Mouse (Mus musculus): ENCODE measurements around the gene Epn2. TPM values are rescaled to one million over a fixed set of nuclear protein-coding genes. Genes with fewer than 3 reads are reported as not detected.

The Epn2 gene
- 20.7 and 20.9 TPM in 2 replicates for polyA plus RNA-seq (2015; fragmentation: Nextera tagmentation; extraction: Ambion mirVana)

DNA sequence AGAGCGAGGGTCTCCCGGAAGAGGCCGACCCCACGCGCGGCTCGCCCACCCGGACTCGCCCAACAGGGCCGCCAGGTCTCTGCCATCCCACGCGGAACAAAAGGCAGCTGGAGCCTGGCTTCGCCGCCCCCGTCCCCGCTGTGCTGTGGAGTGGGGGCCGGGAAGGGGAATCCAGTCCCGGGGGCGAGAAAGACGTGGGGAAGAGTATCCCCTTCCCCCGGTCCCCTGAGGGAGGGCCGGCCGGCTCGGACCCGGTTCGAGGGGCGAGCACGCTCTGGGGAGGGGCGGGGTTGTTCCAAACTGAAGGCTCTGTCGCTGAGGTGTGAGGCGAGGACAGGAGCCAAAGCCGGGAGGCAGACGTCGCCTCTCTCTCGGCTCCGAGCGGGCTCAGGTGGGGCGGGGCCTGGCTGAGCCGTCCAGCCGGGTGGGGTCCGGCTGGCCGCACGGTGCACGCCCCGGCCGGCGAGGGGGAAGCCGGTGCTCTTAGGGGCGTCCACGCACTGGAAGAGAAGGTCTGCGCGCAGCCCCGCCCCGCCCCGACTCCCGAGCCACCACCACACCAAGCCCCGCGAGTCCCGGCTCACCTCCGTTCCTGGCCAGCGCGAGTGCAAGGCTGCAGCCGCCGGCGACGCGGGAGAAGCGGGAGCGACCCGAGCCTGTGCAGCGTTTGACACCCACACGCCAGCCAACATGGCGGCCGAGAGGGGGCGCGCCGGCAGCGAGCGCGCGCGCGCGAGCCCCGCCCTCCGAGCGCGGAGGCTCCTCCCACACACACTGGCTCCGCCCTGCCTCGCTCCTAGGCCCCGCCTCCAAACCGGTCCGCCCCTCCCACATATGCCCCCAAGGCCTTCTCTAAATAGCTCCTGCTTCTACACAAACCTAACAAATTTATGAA, at the start of gene Epn2:
Gene Epn2, minus strand, starts transcription at position 705 of the 895 bp plus-strand sequence.
- Histone ChIP-seq H3K9me3 (replicated peaks; ENCODE audit: control insufficient read depth, low read length) (no peaks in the 10 kb centered on the region), H3K9ac (ENCODE audit: low read length) (peak within 1 kb of the TSS; percentile 93), H3K27me3 (ENCODE audit: control insufficient read depth, insufficient read depth, low read length) (no peaks in the 10 kb centered on the region), H3K4me2 (ENCODE audit: low read depth, low read length) (peak within 1 kb of the TSS; percentile 77), H3K36me3 (ENCODE audit: control insufficient read depth, insufficient read depth, low read length) (no peaks in the 10 kb centered on the region), H3K27ac (ENCODE audit: low read length) (peak within 1 kb of the TSS; percentile 89), H3K4me1 (ENCODE audit: control insufficient read depth, insufficient read depth, low read length) (0 out of 2 replicates have a peak, but pooled peaks cover 9% of the 10 kb centered on the region), H3K4me3 (replicated peaks; ENCODE audit: low read length) (peak within 1 kb of the TSS; percentile 92)
- peak; percentile 94 for ATAC-seq (ENCODE audit: insufficient read depth, low FRiP score)
- under 1% methylated on average over 88 of the region's 93 CpGs for WGBS

GRCm38 (mm10) chr11:61626509-61626908, 47.0 kb upstream of the Epn2 start:
- no peak overlapping the region for H3K9ac ChIP-seq (ENCODE audit: low read length)
- 84% methylated on average over 1 of the region's 1 CpGs for WGBS
- no peaks in the 10 kb centered on the region for H3K36me3 ChIP-seq (ENCODE audit: control insufficient read depth, insufficient read depth, low read length)
- no peak for ATAC-seq (ENCODE audit: insufficient read depth, low FRiP score)
- H3K9me3 ChIP-seq (replicated peaks; ENCODE audit: control insufficient read depth, low read length) = 0 out of 2 replicates have a peak, but pooled peaks cover 6% of the 10 kb centered on the region
- no peaks in the 10 kb centered on the region for H3K27me3 ChIP-seq (ENCODE audit: control insufficient read depth, insufficient read depth, low read length)
- H3K27ac ChIP-seq (ENCODE audit: low read length) = no peak overlapping the region
- H3K4me1 ChIP-seq (ENCODE audit: control insufficient read depth, insufficient read depth, low read length) = no peaks in the 10 kb centered on the region
- no peak overlapping the region for H3K4me2 ChIP-seq (ENCODE audit: low read depth, low read length)
- no peak overlapping the region for H3K4me3 ChIP-seq (replicated peaks; ENCODE audit: low read length)

GRCm38 (mm10) chr11:61625136-61625535, 45.6 kb upstream of the Epn2 start:
- Histone ChIP-seq H3K27me3 (ENCODE audit: control insufficient read depth, insufficient read depth, low read length) (no peaks in the 10 kb centered on the region), H3K4me3 (replicated peaks; ENCODE audit: low read length) (no peak overlapping the region), H3K9me3 (replicated peaks; ENCODE audit: control insufficient read depth, low read length) (0 out of 2 replicates have a peak, but pooled peaks cover 6% of the 10 kb centered on the region), H3K36me3 (ENCODE audit: control insufficient read depth, insufficient read depth, low read length) (no peaks in the 10 kb centered on the region), H3K9ac (ENCODE audit: low read length) (no peak overlapping the region), H3K27ac (ENCODE audit: low read length) (no peak overlapping the region), H3K4me2 (ENCODE audit: low read depth, low read length) (no peak overlapping the region), H3K4me1 (ENCODE audit: control insufficient read depth, insufficient read depth, low read length) (no peaks in the 10 kb centered on the region)
- WGBS = 76% methylated on average over 7 of the region's 7 CpGs
- ATAC-seq (ENCODE audit: insufficient read depth, low FRiP score) = no peak

DNA sequence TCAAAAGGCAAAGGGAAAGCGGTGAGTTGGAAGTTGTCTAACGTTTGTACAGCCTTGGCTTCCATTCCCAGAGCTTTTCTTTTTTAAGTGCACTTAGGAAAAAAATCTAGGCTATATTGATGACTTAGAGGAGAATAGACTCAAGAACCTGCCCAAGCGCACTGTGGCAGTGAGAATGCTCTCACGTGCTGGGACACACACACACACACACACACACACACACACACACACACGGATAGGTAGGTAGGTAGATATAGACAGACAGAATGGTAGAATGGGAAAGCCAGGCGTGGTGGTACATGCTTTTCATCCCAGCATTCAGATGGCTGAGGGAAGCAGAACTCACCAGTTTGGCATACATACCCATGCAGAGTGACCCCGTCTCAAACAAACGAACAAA, 41.3 kb upstream of the Epn2 start:
- ATAC-seq (ENCODE audit: insufficient read depth, low FRiP score) = no peak
- no peaks in the 10 kb centered on the region for H3K27me3 ChIP-seq (ENCODE audit: control insufficient read depth, insufficient read depth, low read length)
- peaks cover 6% of the 10 kb centered on the region; the same call in 1 of the 2 replicates for H3K4me1 ChIP-seq (ENCODE audit: control insufficient read depth, insufficient read depth, low read length)
- H3K9me3 ChIP-seq (replicated peaks; ENCODE audit: control insufficient read depth, low read length) = no peaks in the 10 kb centered on the region
- peak overlapping the region; percentile 46 for H3K4me3 ChIP-seq (replicated peaks; ENCODE audit: low read length)
- WGBS = 52% methylated on average over 8 of the region's 8 CpGs
- no peaks in the 10 kb centered on the region for H3K36me3 ChIP-seq (ENCODE audit: control insufficient read depth, insufficient read depth, low read length)
- H3K27ac ChIP-seq (ENCODE audit: low read length) = peak overlapping the region; percentile 73
- H3K4me2 ChIP-seq (ENCODE audit: low read depth, low read length) = peak overlapping the region; percentile 60
- peak overlapping the region; percentile 63 for H3K9ac ChIP-seq (ENCODE audit: low read length)

GRCm38 (mm10) chr11:61620254-61620670, 40.8 kb upstream of the Epn2 start:
- Histone ChIP-seq H3K4me2 (ENCODE audit: low read depth, low read length) (peak overlapping the region; percentile 60), H3K27me3 (ENCODE audit: control insufficient read depth, insufficient read depth, low read length) (no peaks in the 10 kb centered on the region), H3K9me3 (replicated peaks; ENCODE audit: control insufficient read depth, low read length) (no peaks in the 10 kb centered on the region), H3K27ac (ENCODE audit: low read length) (peak overlapping the region; percentile 73), H3K4me3 (replicated peaks; ENCODE audit: low read length) (peak overlapping the region; percentile 46), H3K36me3 (ENCODE audit: control insufficient read depth, insufficient read depth, low read length) (no peaks in the 10 kb centered on the region), H3K9ac (ENCODE audit: low read length) (peak overlapping the region; percentile 63), H3K4me1 (ENCODE audit: control insufficient read depth, insufficient read depth, low read length) (peaks cover 9% of the 10 kb centered on the region; the same call in 1 of the 2 replicates)
- under 1% methylated on average over 17 of the region's 17 CpGs for WGBS
- ATAC-seq (ENCODE audit: insufficient read depth, low FRiP score) = peak; percentile 73; the same call in 1 of the 2 replicates

GRCm38 (mm10) chr11:61619791-61620241, 40.3 kb upstream of the Epn2 start:
- H3K9ac ChIP-seq (ENCODE audit: low read length) = peak overlapping the region; percentile 63
- H3K9me3 ChIP-seq (replicated peaks; ENCODE audit: control insufficient read depth, low read length) = no peaks in the 10 kb centered on the region
- peaks cover 11% of the 10 kb centered on the region; the same call in 1 of the 2 replicates for H3K4me1 ChIP-seq (ENCODE audit: control insufficient read depth, insufficient read depth, low read length)
- ATAC-seq (ENCODE audit: insufficient read depth, low FRiP score) = peak; percentile 63
- 0% methylated on average over 17 of the region's 17 CpGs for WGBS
- H3K4me3 ChIP-seq (replicated peaks; ENCODE audit: low read length) = peak overlapping the region; percentile 46
- no peaks in the 10 kb centered on the region for H3K36me3 ChIP-seq (ENCODE audit: control insufficient read depth, insufficient read depth, low read length)
- peak overlapping the region; percentile 60 for H3K4me2 ChIP-seq (ENCODE audit: low read depth, low read length)
- H3K27ac ChIP-seq (ENCODE audit: low read length) = peak overlapping the region; percentile 73
- no peaks in the 10 kb centered on the region for H3K27me3 ChIP-seq (ENCODE audit: control insufficient read depth, insufficient read depth, low read length)

DNA sequence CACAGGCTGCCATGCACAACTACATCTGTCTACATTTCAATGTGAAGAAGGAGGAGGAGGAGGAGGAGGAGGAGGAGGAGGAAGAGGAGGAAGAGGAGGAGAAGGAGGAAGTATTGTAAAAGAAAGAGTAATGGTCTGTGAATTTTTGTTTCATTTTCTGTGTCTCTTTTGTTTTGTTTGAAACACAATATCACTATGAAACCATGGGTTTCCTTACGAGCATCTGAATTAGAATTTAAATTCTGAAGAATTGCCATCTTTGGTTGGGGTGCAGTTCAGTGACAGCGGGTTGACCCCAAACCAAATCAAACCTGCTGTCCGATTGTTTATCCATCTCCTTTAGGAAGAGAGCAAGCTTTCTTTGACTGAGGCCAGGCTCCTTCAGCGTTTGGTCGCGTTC, 39.9 kb upstream of the Epn2 start:
- Histone ChIP-seq H3K27me3 (ENCODE audit: control insufficient read depth, insufficient read depth, low read length) (no peaks in the 10 kb centered on the region), H3K9ac (ENCODE audit: low read length) (peak overlapping the region; percentile 63), H3K36me3 (ENCODE audit: control insufficient read depth, insufficient read depth, low read length) (no peaks in the 10 kb centered on the region), H3K27ac (ENCODE audit: low read length) (no peak overlapping the region), H3K4me2 (ENCODE audit: low read depth, low read length) (peak overlapping the region; percentile 60), H3K9me3 (replicated peaks; ENCODE audit: control insufficient read depth, low read length) (no peaks in the 10 kb centered on the region), H3K4me3 (replicated peaks; ENCODE audit: low read length) (peak overlapping the region; percentile 46), H3K4me1 (ENCODE audit: control insufficient read depth, insufficient read depth, low read length) (peaks cover 11% of the 10 kb centered on the region; the same call in 1 of the 2 replicates)
- ATAC-seq (ENCODE audit: insufficient read depth, low FRiP score) = no peak
- 10% methylated on average over 6 of the region's 6 CpGs for WGBS

DNA sequence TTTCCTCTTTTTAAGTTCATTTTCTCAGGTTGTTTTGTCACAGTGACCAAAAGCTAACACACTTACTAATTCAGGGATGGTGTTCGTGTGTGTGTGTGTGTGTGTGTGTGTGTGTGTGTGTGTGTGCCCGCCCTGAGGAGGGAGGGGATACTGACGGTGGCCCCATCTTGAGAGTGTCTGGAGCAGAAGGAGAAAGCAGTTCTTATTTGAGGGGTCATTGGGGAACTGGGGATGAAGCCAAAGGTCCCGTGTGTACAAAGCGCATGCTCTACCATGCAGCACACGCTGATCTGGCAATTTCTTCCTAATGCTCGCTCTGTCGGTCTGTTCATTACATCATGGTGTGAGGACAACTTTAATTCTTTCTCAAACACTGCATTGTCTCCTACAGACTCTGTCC, 39.1 kb upstream of the Epn2 start:
- no peak overlapping the region for H3K4me3 ChIP-seq (replicated peaks; ENCODE audit: low read length)
- no peaks in the 10 kb centered on the region for H3K36me3 ChIP-seq (ENCODE audit: control insufficient read depth, insufficient read depth, low read length)
- no peak overlapping the region for H3K27ac ChIP-seq (ENCODE audit: low read length)
- WGBS = 86% methylated on average over 8 of the region's 8 CpGs
- no peaks in the 10 kb centered on the region for H3K9me3 ChIP-seq (replicated peaks; ENCODE audit: control insufficient read depth, low read length)
- ATAC-seq (ENCODE audit: insufficient read depth, low FRiP score) = no peak
- H3K4me2 ChIP-seq (ENCODE audit: low read depth, low read length) = no peak overlapping the region
- no peak overlapping the region for H3K9ac ChIP-seq (ENCODE audit: low read length)
- no peaks in the 10 kb centered on the region for H3K27me3 ChIP-seq (ENCODE audit: control insufficient read depth, insufficient read depth, low read length)
- H3K4me1 ChIP-seq (ENCODE audit: control insufficient read depth, insufficient read depth, low read length) = peaks cover 11% of the 10 kb centered on the region; the same call in 1 of the 2 replicates

- H3K9me3 ChIP-seq (replicated peaks; ENCODE audit: control insufficient read depth, low read length) = no peaks in the 10 kb centered on the region
- no peak overlapping the region for H3K4me2 ChIP-seq (ENCODE audit: low read depth, low read length)
- no peak overlapping the region for H3K9ac ChIP-seq (ENCODE audit: low read length)
- H3K36me3 ChIP-seq (ENCODE audit: control insufficient read depth, insufficient read depth, low read length) = no peaks in the 10 kb centered on the region
- H3K27me3 ChIP-seq (ENCODE audit: control insufficient read depth, insufficient read depth, low read length) = no peaks in the 10 kb centered on the region
- H3K27ac ChIP-seq (ENCODE audit: low read length) = no peak overlapping the region
- peaks cover 11% of the 10 kb centered on the region; the same call in 1 of the 2 replicates for H3K4me1 ChIP-seq (ENCODE audit: control insufficient read depth, insufficient read depth, low read length)
- 87% methylated on average over 8 of the region's 8 CpGs for WGBS
- no peak for ATAC-seq (ENCODE audit: insufficient read depth, low FRiP score)
- no peak overlapping the region for H3K4me3 ChIP-seq (replicated peaks; ENCODE audit: low read length)
Observed at GRCm38 (mm10) chr11:61618131-61618530, 38.6 kb upstream of the Epn2 start.

All from stomach, embryonic 16.5 days (tissue).